Mouse (Mus musculus) olfactory bulb, adult 2 months (tissue): ENCODE results near the gene Rorc.

Source experiments
- CTCF ChIP-seq: fragments of 200-500 bp; IDR thresholded peaks from 2 replicates; pipeline ENCODE4 v1.5.1; 2012; ENCODE audit warnings: low read depth, mild to moderate bottlenecking, low read length, moderate library complexity; ENCODE audit not compliant: insufficient read depth
- POLR2A ChIP-seq: fragments of 200-500 bp; IDR thresholded peaks from 2 replicates; pipeline ENCODE4 v1.6.1; 2012; ENCODE audit warnings: mild to moderate bottlenecking, low read depth, low read length, moderate library complexity; ENCODE audit not compliant: insufficient read depth

GRCm38 (mm10) chr3:94375861-94376260 lies 3.3 kb downstream of the Rorc start:
- TF ChIP-seq CTCF (no peak), POLR2A (no peak)
